Mouse (Mus musculus) midbrain, embryonic 14.5 days (tissue): Measurements from ENCODE around the gene Myo3a. TPM values are rescaled to one million over a fixed set of nuclear protein-coding genes. Genes with fewer than 3 reads are reported as not detected.

Experiments
- ATAC-seq: fragments of 200-750 bp; cut with Nextera tagmentation; 2 replicates; pipeline ENCODE4 v1.8.0; 2017; ENCODE audit warnings: moderate number of reproducible peaks, moderate library complexity; ENCODE audit not compliant: low FRiP score, low TSS enrichment
- DNase-seq: peaks from one replicate; pipeline ENCODE4 v3.0.0-alpha.2; 2015
- H3K27ac ChIP-seq: fragments of 300-500 bp; sonication (generic); replicated peaks from 2 replicates; pipeline ENCODE4 v1.5.1; 2014; ENCODE audit warnings: mild to moderate bottlenecking, low read depth, low read length, moderate library complexity
- H3K27me3 ChIP-seq: fragments of 300-500 bp; sonication (generic); 2 replicates; pipeline ENCODE4 v1.6.1; 2014; ENCODE audit warnings: low read length, control low read depth, mixed read lengths; ENCODE audit not compliant: control insufficient read depth, insufficient read depth
- H3K36me3 ChIP-seq: fragments of 300-500 bp; sonication (generic); 2 replicates; pipeline ENCODE4 v1.6.1; 2014; ENCODE audit warnings: low read length, control low read depth; ENCODE audit not compliant: control insufficient read depth, insufficient read depth
- H3K4me1 ChIP-seq: fragments of 300-500 bp; sonication (generic); 2 replicates; pipeline ENCODE4 v1.6.1; 2014; ENCODE audit warnings: mild to moderate bottlenecking, antibody characterized with exemption, low read length, control low read depth; ENCODE audit not compliant: control insufficient read depth, insufficient read depth
- H3K4me2 ChIP-seq: fragments of 300-500 bp; sonication (generic); 2 replicates; pipeline ENCODE4 v1.6.1; 2014; ENCODE audit warnings: mild to moderate bottlenecking, low read length, moderate library complexity
- H3K4me3 ChIP-seq: fragments of 300-500 bp; sonication (generic); replicated peaks from 2 replicates; pipeline ENCODE4 v1.5.1; 2014; ENCODE audit warnings: low read depth, low read length
- H3K9ac ChIP-seq: fragments of 300-500 bp; sonication (generic); replicated peaks from 2 replicates; pipeline ENCODE4 v1.6.1; 2014; ENCODE audit warnings: mild to moderate bottlenecking, low read length, moderate library complexity
- H3K9me3 ChIP-seq: fragments of 300-500 bp; sonication (generic); 2 replicates; pipeline ENCODE4 v1.6.1; 2016; ENCODE audit warnings: low read length, control low read depth, mixed read lengths; ENCODE audit not compliant: control insufficient read depth
- WGBS: fragments of 180-500 bp; shearing (Covaris S2); extraction: QIAGEN DNeasy Blood & Tissue Kit; methylation state at CpG from one replicate; pipeline ENCODE4 v1.1.7; 2014; 5-methylcytosine and 5-hydroxymethylcytosine counted together
- microRNA-seq: library from miRNA; unstranded; fragments of <30 nt; microRNA quantifications from one replicate; pipeline ENCODE4, GENCODE M21; 2016
- polyA plus RNA-seq: library from polyadenylated mRNA; unstranded; fragments of >200 nt; fragmentation: Nextera tagmentation; extraction: Ambion mirVana; gene quantifications from 2 replicates; pipeline ENCODE4 v1.2.1, GENCODE M21; 2014

Gene Myo3a
- polyA plus RNA-seq, 1 experiment from 2014 or later, result 0.05 TPM

DNA sequence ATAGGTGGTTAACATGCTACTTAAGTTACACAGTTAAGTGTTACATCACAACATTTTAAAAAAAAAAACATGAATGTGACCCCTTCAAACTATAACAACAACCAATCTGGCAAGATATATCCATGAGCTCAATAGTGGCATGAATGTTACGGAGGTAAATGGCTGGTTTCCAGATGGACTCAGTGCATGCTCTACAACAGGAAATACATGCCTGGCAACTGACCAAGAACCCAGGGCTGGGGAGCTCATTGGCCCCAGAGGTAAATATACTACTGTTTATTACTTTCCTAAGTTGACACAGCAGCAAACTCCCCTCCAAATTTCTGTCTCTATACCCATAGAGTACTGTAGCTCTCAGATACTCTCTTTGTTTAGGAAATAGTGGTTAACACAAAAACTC, 421.1 kb downstream of the Myo3a start:
- Histone ChIP-seq H3K9ac (no peak overlapping the region), H3K27ac (no peak overlapping the region), H3K27me3 (no peaks in the 10 kb centered on the region), H3K4me2 (no peak overlapping the region), H3K4me3 (no peak overlapping the region), H3K4me1 (no peaks in the 10 kb centered on the region), H3K36me3 (peaks cover 15% of the 10 kb centered on the region), H3K9me3 (no peaks in the 10 kb centered on the region)
- 92% methylated on average over 1 of the region's 1 CpGs for WGBS
- DNase-seq (no peak), ATAC-seq (no peak)

DNA sequence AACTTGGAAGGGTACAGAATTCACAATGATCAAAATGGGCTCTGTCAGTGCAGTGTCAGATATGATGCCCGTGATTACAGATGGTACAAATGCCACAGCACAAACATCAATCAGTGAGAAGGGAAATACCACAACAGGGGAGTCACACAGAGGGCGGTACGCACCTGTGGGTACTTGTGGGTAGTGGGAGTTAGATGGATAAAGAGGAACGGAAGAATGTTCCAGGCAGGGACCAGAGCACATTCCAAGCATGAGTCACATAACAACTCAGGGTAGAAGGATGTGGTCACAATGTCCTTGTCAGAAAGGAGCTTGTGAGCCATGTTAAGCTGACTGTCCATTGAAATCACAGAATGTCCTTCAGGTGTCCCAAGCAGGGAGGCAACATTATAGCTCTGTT, 424.5 kb downstream of the Myo3a start:
- WGBS, result 89% methylated on average over 4 of the region's 4 CpGs
- no peak overlapping the region for H3K27ac ChIP-seq

DNA sequence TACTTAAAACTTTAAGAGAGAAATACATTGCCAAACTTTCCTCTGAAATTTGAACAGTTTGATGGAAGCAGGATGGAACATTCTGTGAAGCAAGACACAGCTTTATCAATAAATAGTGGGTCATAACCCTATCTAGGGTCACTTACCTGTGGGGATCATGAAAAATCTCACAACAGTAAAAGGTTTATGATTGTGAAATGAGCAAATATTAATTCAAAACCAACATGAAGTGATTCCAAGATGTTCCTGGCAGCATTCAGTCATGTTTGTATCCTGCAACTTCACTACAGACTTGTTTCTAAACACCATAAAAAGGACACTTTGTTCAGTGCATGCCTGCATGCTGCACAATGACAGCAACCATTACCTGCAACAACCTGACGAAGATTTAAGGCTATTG, 436.4 kb downstream of the Myo3a start:
- H3K9ac ChIP-seq, result no peak overlapping the region
- H3K4me1 ChIP-seq, result no peaks in the 10 kb centered on the region
- H3K4me3 ChIP-seq, result no peak overlapping the region
- no peak for DNase-seq
- ATAC-seq, result no peak
- no peak overlapping the region for H3K27ac ChIP-seq
- H3K4me2 ChIP-seq, result no peak overlapping the region
- H3K9me3 ChIP-seq, result no peaks in the 10 kb centered on the region
- H3K27me3 ChIP-seq, result no peaks in the 10 kb centered on the region
- 70% methylated on average over 1 of the region's 1 CpGs for WGBS
- 0 out of 2 replicates have a peak, but pooled peaks cover 9% of the 10 kb centered on the region for H3K36me3 ChIP-seq

More for the DNA sequence above, 424.5 kb downstream of the Myo3a start:
- DNase-seq (no peak), ATAC-seq (no peak)
- Histone ChIP-seq H3K4me3 (no peak overlapping the region), H3K4me2 (no peak overlapping the region), H3K9ac (no peak overlapping the region), H3K9me3 (no peaks in the 10 kb centered on the region), H3K36me3 (peaks cover 14% of the 10 kb centered on the region), H3K27me3 (no peaks in the 10 kb centered on the region), H3K4me1 (no peaks in the 10 kb centered on the region)

Small RNA genes lying within 50 kb of the gene (microRNA-seq; reads per million reads assigned to microRNA genes)
- gene Gm23636, result not detected
- not detected for gene Mir3967
